Mouse (Mus musculus): ENCODE results near the gene Itsn2. TPM values are rescaled to one million over a fixed set of nuclear protein-coding genes. Genes with fewer than 3 reads are reported as not detected.
A peak's percentile ranks its signal among the peaks of the same experiment; 100 is the strongest.
"Not testable (repeated sequence)": the region's sequence is repeated elsewhere in the genome, so short reads cannot be mapped to it uniquely, and the experiment has no call there.

Itsn2 gene
- total RNA-seq, 2 experiments from 2014 or later, result 62.6 to 73.0 TPM

DNA sequence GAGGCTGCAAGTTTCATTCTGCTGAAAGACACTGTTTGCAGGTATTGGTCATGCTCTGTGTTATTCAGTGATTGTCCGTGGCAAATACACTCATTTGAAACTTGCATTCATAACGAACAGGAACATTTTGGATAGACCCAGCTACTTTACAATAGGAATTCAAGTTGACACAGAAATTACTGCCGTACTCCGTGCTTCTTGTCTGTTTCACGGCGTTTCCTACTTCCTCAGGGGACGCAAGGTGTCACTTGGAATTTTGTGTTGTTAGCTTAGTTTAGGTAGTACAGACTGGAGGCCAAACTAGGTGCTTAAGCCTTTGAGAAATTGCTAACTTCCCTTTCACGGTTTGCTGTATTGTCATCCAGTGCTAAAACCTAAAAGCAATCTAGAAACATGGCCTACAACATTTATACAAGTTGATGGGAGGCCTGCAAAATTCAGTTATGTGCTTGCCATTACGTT, 1.5 kb downstream of the Itsn2 start:
- intact Hi-C loops (cut with DNase I), result no loop called here

DNA sequence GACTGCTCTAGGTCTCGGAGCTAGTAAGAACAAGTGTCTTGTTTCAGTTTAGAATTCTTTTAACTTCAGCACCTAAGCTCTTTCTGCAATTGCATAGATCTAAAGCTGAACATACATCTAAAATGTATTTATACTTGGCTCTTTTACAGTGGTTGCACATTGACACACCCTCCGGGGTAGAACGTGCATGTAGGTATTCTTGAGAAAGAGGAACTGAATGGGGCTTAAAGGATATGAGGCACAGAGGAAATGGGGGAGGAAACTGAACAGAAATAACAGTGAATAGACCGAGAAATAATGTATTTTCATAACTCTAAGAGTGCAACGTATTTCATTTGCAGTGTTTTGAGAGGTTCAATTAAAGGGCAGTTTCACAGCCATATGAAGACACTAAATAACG, 2.6 kb downstream of the Itsn2 start:
- intact Hi-C loops (cut with DNase I), result no loop called here
- no peak for DNase-seq (ENCODE audit: low spot score in 2 of 2)

More for the DNA sequence above, 1.5 kb downstream of the Itsn2 start:
- DNase-seq (ENCODE audit: low spot score in 2 of 2), result no peak

DNA sequence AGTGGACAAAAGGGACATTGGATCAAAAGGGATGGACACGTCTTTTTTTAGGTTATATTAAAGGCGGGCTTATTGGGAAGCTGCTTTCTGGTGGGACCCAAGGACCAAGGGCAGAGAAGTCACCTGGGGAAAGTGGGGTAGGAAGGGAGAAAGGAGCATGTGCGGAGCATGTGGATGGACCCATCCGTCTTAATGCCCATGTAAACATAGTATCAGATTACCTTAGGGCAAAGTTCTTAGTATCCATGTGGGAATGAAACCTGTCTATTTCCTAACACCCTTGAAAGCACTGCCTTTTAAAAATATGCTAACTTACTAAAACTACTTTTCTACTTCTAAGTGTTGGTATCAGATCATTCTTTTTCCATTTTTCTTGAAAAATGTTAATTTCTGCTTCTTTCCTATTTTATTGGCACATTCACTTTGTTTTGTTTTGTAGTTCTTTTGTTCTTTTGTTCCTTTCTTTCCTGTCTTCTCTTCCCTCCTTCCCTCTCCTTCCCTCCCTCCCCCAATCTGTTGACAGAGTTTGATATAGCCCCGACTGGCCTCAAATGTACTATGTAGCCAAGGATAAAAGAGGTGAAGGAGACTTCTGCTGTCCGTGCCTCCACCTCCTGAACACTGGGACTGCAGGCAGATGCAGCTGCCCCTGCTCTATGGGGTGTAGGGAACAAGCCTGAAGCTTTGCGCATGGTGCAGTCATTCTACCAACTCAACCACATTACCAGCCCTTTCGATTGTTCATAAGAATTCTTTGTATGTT, 6.4 kb downstream of the Itsn2 start:
- intact Hi-C loops (cut with DNase I), result no loop called here
- DNase-seq (ENCODE audit: low spot score in 2 of 2), result no peak

DNA sequence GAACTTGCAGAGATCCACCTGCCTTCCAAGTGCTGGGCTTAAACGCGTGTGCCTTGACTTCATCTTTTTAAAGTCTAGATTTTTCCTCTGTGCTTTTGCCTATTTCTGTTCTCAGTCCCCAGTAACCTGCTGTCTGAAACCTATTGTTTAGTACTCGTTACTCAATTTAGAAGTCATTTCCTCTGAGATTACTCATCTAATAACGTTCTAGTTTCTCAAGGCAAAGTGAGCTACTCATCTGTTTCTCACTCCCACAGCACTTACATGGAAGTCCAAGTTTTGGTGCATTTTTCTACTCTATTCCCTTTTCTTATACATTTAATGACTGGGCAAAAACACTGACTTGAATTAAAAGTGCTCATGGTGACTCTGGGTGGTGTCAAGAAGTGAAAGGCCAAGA, 7.3 kb downstream of the Itsn2 start:
- DNase-seq (ENCODE audit: low spot score in 2 of 2), result no peak
- intact Hi-C loops (cut with DNase I), result no loop called here

DNA sequence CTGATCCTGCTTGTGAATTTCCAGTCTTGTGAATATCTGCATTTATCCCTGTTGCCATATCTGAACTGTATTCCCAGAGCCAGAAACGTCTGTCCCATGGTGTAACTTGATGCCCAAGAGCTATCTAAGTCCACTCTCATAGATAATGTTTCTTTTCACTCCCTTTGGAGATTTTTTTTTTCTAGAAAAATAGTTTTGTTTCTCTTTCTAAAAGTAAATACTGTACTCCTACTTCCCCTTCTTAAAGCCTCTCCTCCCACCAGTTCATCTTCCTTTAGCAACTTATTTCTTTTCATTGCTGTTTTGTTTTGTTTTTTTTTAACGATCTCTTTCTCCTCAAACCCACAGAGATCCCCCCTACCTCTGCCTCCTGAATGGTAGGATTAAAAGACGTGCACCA, 14.2 kb downstream of the Itsn2 start:
- no peak for DNase-seq (ENCODE audit: low spot score in 2 of 2)
- intact Hi-C loops (cut with DNase I), result no loop called here

DNA sequence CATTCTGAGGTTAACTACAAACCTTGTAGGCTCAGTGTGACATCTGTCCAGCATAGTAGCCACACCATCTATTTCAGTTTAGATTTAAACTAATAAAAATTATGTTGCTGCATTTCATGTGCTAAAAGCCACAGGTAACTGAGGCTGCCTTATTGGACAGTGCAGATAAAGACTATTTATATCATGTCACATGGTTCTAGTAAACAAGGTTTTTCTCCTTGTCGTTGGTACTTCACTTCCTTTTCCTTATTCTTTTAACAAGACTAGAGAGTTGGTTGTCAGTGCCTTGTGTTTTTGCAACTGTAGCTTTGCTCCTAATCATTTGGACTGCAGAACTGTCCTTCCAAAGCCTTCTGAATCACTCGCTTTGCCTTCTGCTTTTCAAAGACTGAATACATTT, 22.3 kb downstream of the Itsn2 start:
- intact Hi-C loops (cut with DNase I), result no loop called here
- no peak for DNase-seq (ENCODE audit: low spot score in 2 of 2)

DNA sequence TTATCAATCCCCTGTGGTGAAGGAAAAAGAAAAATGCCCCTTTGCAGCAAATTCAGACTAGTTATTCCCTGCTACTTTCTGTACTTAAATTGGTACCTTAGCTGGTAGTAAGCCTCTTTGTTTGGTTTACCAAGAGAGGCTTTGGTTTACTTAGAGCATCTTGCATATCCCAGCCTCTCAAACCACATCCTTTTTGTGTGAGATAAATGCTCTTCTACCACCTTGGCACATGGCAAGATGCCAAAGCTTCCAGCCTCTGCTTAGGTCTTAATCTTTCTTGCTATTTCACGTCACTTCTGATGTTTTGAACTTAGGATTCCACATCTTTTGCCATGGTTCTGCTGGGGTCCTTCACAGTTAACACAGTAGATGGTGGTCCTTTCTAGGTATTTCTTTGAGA, 31.8 kb downstream of the Itsn2 start:
- intact Hi-C loops (cut with DNase I), result no loop called here
- DNase-seq (ENCODE audit: low spot score in 2 of 2), result no peak

DNA sequence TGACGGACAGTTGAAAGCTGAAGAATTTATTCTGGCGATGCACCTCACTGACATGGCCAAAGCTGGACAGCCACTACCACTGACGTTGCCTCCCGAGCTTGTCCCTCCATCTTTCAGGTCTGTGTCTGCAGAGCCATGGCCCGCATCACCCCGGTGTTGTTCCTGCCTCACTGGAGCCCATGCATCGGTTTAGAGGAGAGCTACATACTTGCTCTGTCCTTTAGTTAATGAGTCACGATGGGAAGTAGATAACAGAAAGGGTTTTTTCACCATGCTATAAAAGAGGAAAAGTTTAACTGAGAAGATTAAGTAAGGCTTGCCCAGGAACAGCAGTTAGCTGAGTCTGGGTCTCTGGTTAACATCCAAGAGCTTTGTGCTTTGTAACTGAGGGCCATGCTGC, 40.5 kb downstream of the Itsn2 start:
- intact Hi-C loops (cut with DNase I), result no loop called here
- no peak for DNase-seq (ENCODE audit: low spot score in 2 of 2)

DNA sequence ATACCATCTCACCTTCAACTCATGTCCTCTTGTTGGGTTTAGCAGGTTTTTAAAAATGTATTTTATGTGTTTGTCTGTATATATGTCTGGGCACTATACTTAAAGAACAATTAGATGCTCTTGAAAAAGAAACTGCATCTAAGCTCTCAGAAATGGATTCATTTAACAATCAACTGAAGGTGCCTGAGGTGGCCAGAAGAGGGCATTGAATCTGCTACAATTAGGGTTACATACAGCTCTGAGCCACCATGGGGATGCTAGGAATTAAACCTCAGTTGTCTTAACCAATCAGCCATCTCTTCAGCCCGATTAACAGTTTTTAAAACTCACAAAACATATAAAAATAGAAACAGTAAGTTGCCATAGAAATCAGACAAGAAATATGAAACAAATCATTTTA, 46.0 kb downstream of the Itsn2 start:
- no peak for DNase-seq (ENCODE audit: low spot score in 2 of 2)
- intact Hi-C loops (cut with DNase I), result no loop called here

DNA sequence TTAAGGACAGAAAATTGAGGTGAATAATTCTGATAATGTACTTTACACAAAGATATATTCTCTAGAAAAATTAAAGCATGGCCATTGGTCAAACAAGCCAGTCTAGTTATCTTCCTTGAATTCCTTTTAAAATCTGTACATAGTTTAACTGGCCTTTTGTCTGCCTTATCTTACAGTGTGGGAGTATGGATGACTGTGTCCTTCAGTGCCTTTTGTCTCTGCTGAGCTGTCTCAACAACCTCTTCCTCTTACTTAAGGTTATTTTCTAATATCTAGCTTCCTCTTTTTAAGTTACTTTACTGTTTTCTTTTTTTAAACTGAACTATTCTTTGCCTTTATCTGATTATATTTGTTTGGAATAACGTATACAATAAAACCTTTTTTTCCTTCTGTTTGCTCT, 48.3 kb downstream of the Itsn2 start:
- intact Hi-C loops (cut with DNase I), result no loop called here
- DNase-seq (ENCODE audit: low spot score in 2 of 2), result no peak

DNA sequence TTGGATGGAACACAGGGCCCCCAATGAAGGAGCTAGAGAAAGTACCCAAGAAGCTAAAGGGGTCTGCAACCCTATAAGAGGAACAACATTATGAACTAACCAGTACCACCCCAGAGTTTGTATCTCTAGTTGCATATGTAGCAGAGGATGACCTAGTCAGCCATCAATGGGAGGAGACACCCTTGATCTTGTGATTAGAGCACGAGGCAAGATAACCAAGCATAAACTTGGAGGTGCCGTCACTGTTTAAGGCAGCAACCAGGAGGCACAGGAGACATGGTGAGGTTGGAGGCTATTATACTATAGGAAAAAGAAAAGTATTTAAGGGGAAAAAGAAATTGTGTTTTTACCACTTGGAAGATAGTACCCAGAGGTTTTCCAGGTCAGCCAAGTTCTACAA, 64.4 kb downstream of the Itsn2 start:
- DNase-seq (ENCODE audit: low spot score in 2 of 2), result no peak
- intact Hi-C loops (cut with DNase I), result no loop called here

DNA sequence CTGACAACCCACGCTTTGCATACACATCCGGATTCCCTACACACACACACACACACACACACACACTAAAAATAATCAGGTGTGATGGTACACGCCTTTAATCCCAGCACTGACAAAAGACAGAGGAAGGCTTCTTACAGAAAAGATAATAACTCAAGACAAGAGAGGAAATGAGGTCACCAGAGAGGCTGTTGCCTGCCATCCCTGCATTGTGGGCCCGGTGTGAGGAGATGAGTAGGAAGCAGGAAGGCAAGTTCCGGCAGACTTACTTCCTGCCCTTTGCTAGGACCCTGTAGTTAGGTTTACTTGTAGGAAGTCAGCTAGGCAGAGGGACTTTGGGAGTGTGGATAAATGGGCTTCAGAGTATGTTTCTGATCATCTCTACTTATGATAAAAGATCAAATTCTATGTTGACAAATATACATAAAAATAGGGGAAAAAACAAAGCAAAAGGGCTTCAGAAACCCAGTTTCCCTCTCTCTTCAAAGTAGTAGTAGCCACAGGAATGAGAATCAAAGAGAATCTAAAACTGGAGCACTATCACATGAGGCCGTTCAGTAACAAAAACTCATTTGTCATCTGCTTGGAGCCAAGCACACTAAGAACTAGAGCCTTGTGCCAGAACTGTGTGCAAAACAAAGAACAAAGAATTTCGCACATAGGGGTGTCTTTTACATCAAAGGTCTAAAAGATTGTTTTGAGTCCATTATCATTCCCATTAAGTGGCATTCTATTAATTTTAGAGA, 72.7 kb downstream of the Itsn2 start:
- intact Hi-C loops (cut with DNase I), result no loop called here
- DNase-seq (ENCODE audit: low spot score in 2 of 2), result no peak

DNA sequence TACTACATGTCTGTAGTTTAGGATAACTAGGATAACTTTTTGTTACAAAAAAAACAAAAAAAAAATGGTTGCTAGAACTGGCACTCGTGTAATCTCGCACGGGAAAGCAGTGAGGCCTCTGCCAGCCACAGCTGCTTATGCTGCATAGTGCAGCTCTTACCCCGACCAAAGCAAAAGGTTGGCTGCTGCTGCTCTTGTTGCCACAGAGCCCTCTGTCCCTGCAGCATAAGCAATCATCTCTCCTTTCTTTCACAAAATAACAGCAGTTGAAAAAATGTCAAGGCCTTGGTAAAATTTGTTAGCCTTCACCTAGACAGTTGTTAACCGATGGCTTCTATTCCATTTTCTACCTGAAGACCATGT, 73.2 kb downstream of the Itsn2 start:
- intact Hi-C loops (cut with DNase I), result no loop called here
- no peak for DNase-seq (ENCODE audit: low spot score in 2 of 2)

DNA sequence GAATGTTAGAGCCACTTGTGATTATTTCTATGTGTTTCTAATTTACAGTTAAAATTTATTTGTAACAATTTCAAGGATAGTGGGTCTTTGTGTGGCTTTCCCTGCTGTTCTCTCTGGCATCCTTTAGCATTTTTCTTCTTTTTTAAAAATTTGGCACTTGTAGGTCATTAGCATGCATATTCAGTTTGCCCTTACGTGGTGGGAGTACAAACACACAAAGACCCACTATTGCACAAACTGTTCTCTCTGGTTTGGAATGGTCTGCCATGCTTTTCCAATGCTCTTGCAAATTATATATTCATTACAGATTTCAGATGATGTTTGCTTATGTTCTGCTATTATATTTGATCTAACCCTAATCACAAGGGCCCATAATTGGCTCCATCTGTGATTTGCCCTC, 83.9 kb downstream of the Itsn2 start:
- DNase-seq (ENCODE audit: low spot score in 2 of 2), result no peak
- intact Hi-C loops (cut with DNase I), result no loop called here

DNA sequence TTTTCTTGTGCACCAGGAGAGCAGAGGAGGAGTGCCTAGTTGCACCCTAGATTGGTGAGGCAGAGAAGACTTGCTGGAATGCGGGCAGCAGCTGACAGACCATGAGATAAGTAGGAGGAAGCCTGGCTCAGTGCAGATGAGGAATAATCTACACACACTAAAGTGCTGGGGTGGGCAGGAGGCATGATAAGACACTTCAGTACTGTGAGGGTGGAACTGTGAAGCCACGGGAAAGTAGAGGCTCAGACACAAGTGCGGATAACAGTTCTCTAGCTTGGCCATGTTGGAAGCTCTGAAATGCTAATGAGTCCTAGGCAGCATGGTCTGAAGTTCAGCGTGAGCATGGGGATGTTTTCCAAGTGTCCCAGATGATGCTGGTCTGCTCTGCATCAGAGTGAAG, 87.5 kb downstream of the Itsn2 start:
- intact Hi-C loops (cut with DNase I), result no loop called here
- DNase-seq (ENCODE audit: low spot score in 2 of 2), result peak; percentile 78

DNA sequence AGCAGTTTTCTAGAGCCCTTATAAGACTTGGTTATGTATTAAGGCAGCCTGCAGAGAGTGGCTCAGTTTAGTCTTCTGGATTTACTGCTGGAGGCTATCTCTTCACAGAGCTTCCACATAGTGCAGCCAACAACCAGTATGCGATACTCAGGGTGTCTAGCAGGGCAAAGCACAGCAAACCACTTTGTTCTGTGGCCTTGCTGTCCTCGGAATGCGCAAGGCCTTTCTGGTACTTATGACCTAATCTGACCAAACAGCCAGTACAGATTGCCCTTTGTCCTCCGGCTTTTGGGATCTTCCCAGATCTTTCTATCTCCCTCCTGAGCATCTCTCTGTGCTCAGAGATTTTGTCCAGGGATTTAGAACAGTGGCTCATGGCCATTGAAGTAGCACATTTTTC, 93.0 kb downstream of the Itsn2 start:
- intact Hi-C loops (cut with DNase I), result no loop called here
- DNase-seq (ENCODE audit: low spot score in 2 of 2), result no peak

DNA sequence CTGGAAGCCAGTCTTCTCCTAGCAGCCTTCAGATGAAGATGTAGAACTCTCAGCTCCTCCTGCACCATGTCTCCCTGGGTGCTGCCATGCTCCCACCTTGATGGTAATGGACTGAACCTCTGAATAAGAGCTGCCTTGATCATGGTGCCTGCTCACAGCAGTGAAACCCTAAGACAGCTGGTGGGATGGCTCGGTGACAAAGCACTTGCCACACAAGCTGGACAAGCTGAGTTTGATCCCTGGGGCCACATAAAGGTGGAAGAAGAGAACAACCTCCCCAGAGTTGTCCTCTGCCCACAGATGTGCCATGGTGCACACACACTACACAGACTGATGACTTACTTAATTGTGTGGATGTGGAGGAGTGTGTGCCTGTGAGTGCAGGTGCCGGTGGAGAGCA, 95.9 kb downstream of the Itsn2 start:
- intact Hi-C loops (cut with DNase I), result no loop called here
- DNase-seq (ENCODE audit: low spot score in 2 of 2), result no peak

DNA sequence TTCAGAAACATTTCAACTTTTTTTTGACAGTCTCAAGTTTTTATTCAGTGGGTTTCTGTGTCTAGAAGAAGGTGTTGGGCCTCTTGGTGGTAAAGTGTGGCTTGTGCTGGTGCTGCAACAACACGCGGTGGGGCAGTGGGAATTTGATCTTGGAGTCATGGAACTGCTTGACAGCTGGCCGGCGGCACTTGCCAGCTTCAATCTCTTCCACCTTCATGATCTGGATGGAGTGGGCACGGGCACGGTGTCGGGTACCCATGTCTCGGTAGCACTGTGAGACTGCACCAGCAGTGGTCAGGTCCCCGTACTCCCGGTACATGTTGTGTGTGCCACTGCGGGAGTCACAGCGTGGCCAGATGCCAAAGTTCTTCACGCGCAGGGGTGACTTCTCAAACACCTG, 96.9 kb downstream of the Itsn2 start:
- intact Hi-C loops (cut with DNase I), result no loop called here
- DNase-seq (ENCODE audit: low spot score in 2 of 2), result no peak

DNA sequence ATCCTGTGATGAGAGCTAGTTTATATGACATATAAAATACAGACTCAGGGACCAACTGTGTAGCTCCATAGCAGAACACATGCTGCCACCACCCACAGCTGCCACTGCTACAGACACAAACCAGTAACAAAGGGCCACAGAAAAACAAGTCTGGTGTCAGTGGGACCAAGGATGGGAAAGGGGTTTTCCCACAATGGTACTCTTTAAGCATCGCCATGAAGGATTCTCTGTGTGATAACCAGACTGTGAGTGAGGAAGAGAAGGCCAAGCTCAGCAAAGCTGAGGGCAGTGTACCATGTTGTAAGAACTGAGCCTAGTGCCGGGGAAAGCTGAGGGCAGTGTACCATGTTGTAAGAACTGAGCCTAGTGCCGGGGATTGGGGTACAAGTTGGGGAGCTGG, 98.8 kb downstream of the Itsn2 start:
- no peak for DNase-seq (ENCODE audit: low spot score in 2 of 2)
- intact Hi-C loops (cut with DNase I), result no loop called here

DNA sequence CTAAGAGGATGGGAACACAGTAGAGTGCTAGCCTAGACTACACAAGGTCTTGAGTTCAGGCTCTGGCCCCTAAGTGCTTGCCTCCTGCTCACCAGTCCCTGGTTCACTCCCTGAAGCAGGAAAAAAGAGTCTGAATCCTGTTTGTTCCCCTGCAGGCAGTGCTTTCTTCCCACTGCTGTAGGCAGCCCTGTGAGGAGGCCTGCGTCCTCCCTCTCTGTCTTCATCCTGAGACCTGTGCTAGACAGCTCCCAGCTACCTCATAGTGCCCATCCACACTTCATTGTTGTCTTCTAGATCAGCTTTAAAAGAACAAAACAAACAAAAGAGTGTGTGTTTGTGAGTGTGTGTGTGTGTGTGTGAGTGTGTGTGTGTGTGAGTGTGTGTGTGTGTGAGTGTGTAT, 102.1 kb downstream of the Itsn2 start:
- no peak for DNase-seq (ENCODE audit: low spot score in 2 of 2)
- intact Hi-C loops (cut with DNase I), result no loop called here

DNA sequence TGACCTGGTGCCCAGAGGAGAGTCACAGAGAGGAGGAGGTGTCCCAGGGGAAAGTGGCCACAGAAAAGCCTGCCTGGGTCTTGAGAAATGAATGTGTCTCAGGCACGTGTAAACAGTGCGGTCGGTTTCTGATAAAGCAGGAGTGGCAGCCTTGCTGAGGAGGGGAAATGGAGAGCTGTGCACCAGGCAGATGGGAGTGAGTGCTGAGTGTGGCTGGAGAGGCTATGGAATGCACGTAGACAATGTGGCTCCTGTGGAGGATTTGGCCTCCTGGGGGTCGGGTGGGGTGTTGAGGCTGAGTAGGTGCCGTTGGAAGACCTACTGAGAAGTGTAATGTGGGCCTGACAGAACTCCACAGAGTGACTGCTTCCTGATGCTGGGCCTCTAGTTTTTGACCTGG, 113.2 kb downstream of the Itsn2 start:
- DNase-seq (ENCODE audit: low spot score in 2 of 2); intact Hi-C loops (cut with DNase I): not testable (repeated sequence)

Data from left cerebral cortex, postnatal 36 days (tissue).